In the genomic region with DNA sequence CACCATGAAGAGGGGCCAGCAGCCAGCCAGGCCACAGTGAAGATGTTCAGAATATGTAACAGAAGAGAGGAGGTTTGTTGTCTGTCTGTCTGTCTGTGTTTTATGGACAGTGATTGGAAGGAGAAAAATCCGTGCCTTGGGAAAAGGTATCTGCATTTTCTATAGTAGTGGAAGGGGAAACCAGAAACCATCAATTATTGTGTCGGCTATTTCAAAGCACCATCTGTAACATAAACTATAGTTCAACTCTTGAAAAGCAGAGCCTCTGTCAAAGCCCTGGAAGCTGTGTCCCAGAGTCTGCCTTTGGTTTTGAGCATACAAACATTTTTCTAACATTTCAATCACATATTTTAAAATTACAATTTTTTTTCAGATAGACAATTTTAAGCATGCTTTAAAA, we compare ENCODE assay signal across 8 mouse cellular contexts. TPM values are rescaled to one million over a fixed set of nuclear protein-coding genes. Genes with fewer than 3 reads are reported as not detected.
DNase-seq lines count a peak whose midpoint lies in the region; ATAC-seq and TF ChIP-seq lines count a peak whose summit lies in the region.

No protein-coding gene starts in this region.

- peaks cover 22% of the 10 kb centered on the region for H3K4me1 ChIP-seq in heart, adult 2 months (ENCODE audit: control insufficient read depth, insufficient read depth, low read length)
- peaks cover 24% of the 10 kb centered on the region for H3K4me1 ChIP-seq in lung, adult 2 months (ENCODE audit: control insufficient read depth, insufficient read depth, low read length)
- H3K4me1 ChIP-seq in embryonic facial prominence, embryonic 15.5 days: peaks cover 15% of the 10 kb centered on the region; the same call in 1 of the 2 replicates

- H3K9ac ChIP-seq in heart, adult 2 months (ENCODE audit: low read depth, low read length): peak overlapping the region; percentile 50; the same call in 1 of the 2 replicates
- no peak overlapping the region for H3K9ac ChIP-seq in embryonic facial prominence, embryonic 15.5 days

- ATAC-seq in embryonic facial prominence, embryonic 15.5 days (ENCODE audit: insufficient number of reproducible peaks, low FRiP score, low TSS enrichment, low read depth): no peak

- no peak for DNase-seq in heart, adult 2 months
- DNase-seq in heart, postnatal 36 days: no peak
- DNase-seq in lung, adult 2 months: no peak
- no peak for DNase-seq in lung, adult 18-20 months
- no peak for DNase-seq in ovary, postnatal 14 days (ENCODE audit: low spot score)
- no peak for DNase-seq in testis, postnatal 10 days (ENCODE audit: low spot score)

- intact Hi-C loops in heart, adult 2 months (cut with DNase I): no loop called here
- intact Hi-C loops in heart, postnatal 36 days (cut with DNase I): no loop called here

- H3ac ChIP-seq in myocyte (ENCODE audit: control insufficient read depth, insufficient read length): no peak overlapping the region

- H3K27ac ChIP-seq in heart, adult 2 months: peak overlapping the region; percentile 95
- no peak overlapping the region for H3K27ac ChIP-seq in embryonic facial prominence, embryonic 15.5 days (replicated peaks)

- no peaks in the 10 kb centered on the region for H3K27me3 ChIP-seq in heart, adult 2 months (ENCODE audit: control insufficient read depth, insufficient read depth, low read length)
- no peaks in the 10 kb centered on the region for H3K27me3 ChIP-seq in embryonic facial prominence, embryonic 15.5 days
- no peaks in the 10 kb centered on the region for H3K27me3 ChIP-seq in myocyte (ENCODE audit: control insufficient read depth, insufficient read depth, insufficient read length)

- no peak for TF ChIP-seq EP300 in heart, adult 2 months (IDR thresholded peaks at IDR 0.05; ENCODE audit: insufficient read depth, low read depth, low read length)

- H3K79me2 ChIP-seq in heart, adult 2 months (replicated peaks; ENCODE audit: control insufficient read depth, insufficient read depth, low read length): no peaks in the 10 kb centered on the region
- H3K79me2 ChIP-seq in myocyte (ENCODE audit: control insufficient read depth, insufficient read depth): peaks cover 76% of the 10 kb centered on the region

- peak overlapping the region; percentile 65 for H3K4me3 ChIP-seq in heart, adult 2 months
- peak overlapping the region; percentile 60 for H3K4me3 ChIP-seq in lung, adult 2 months (replicated peaks; ENCODE audit: extremely low read depth, low read depth, low read length)
- peak overlapping the region; percentile 33 for H3K4me3 ChIP-seq in embryonic facial prominence, embryonic 15.5 days (replicated peaks)
- H3K4me3 ChIP-seq in myocyte: peak overlapping the region; percentile 52

- H3K36me3 ChIP-seq in heart, adult 2 months (ENCODE audit: control insufficient read depth, insufficient read depth, low read length): peaks cover 39% of the 10 kb centered on the region
- H3K36me3 ChIP-seq in embryonic facial prominence, embryonic 15.5 days: no peaks in the 10 kb centered on the region
- H3K36me3 ChIP-seq in myocyte (ENCODE audit: control insufficient read depth, insufficient read depth): peaks cover 24% of the 10 kb centered on the region

- H3K4me2 ChIP-seq in embryonic facial prominence, embryonic 15.5 days (replicated peaks): peak overlapping the region; percentile 44
- H3K4me2 ChIP-seq in myocyte (ENCODE audit: low read depth): peak overlapping the region; percentile 76

- no peak for TF ChIP-seq POLR2A in heart, adult 2 months (IDR thresholded peaks at IDR 0.05; ENCODE audit: insufficient read depth, low read depth, low read length)
- TF ChIP-seq POLR2A in lung, adult 2 months (IDR thresholded peaks at IDR 0.05; ENCODE audit: borderline replicate concordance, extremely low read depth, low read depth, low read length): no peak
- no peak for TF ChIP-seq POLR2A in myocyte (IDR thresholded peaks at IDR 0.05; ENCODE audit: insufficient read length, low read depth)

- H3K9me3 ChIP-seq in embryonic facial prominence, embryonic 15.5 days (replicated peaks): no peaks in the 10 kb centered on the region

- no peak for TF ChIP-seq CTCF in heart, adult 2 months (IDR thresholded peaks at IDR 0.05)
- TF ChIP-seq CTCF in lung, adult 2 months (IDR thresholded peaks at IDR 0.05; ENCODE audit: insufficient read depth, low read length): no peak

- WGBS in heart, adult 2 months: 29% methylated on average over 2 of the region's 2 CpGs
- WGBS in lung, adult 2 months: 32% methylated on average over 2 of the region's 2 CpGs
- 4% methylated on average over 2 of the region's 2 CpGs for WGBS in embryonic facial prominence, embryonic 15.5 days

TF ChIP-seq in myocyte, 11 proteins besides CTCF, POLR2A, EP300 and RAD21:
- TF ChIP-seq MYOG (IDR thresholded peaks at IDR 0.05; ENCODE audit: control insufficient read depth in 1 of 3, insufficient read depth in 1 of 3, insufficient read length in 2 of 3, low read depth in 2 of 3) (no peak), MAX (IDR thresholded peaks at IDR 0.05; ENCODE audit: low read depth) (no peak), TCF12 (IDR thresholded peaks at IDR 0.05; ENCODE audit: insufficient read depth, poor library complexity, severe bottlenecking) (no peak), SRF (IDR thresholded peaks at IDR 0.05; ENCODE audit: control insufficient read depth, insufficient read length, low read depth) (no peak), POLR2AphosphoS2 (IDR thresholded peaks at IDR 0.05; ENCODE audit: insufficient read length, low read depth) (no peak), MYOD1 (IDR thresholded peaks at IDR 0.05; ENCODE audit: control insufficient read depth in 1 of 3, insufficient read length in 2 of 3, low read depth in 2 of 3) (no peak), USF1 (IDR thresholded peaks at IDR 0.05; ENCODE audit: low read depth) (no peak), TCF3 (IDR thresholded peaks at IDR 0.05; ENCODE audit: insufficient read length, low read depth) (no peak), CEBPB (IDR thresholded peaks at IDR 0.05; ENCODE audit: insufficient read depth, poor library complexity, severe bottlenecking) (no peak), REST (IDR thresholded peaks at IDR 0.05; ENCODE audit: insufficient read depth, insufficient read length) (no peak), E2F4 (IDR thresholded peaks at IDR 0.05; ENCODE audit: insufficient read depth) (no peak)

RNA-seq across cellular contexts. Expression of a gene that starts 55.8 kb away (rescaled TPM):
- total RNA-seq in heart, adult 2 months (2021): 10 to 100 TPM; 66.9 to 74.3 TPM
- 17.6 and 30.2 TPM in 2 replicates for polyA plus RNA-seq in heart, adult 2 months (2012; rRNA removed)
- 10 to 100 TPM; 66.4 to 77.2 TPM for total RNA-seq in heart, postnatal 36 days (2021)
- polyA plus RNA-seq in lung, adult 2 months (2012; rRNA removed): 8.0 TPM in 2 replicates
- polyA plus RNA-seq in embryonic facial prominence, embryonic 15.5 days (2015; fragmentation: Nextera tagmentation; extraction: Ambion mirVana): 43.2 and 48.3 TPM in 2 replicates
- polyA plus RNA-seq in myocyte (2012; fragmentation: generic; extraction: Trizol): 26.5 TPM
